Mouse (Mus musculus) MEL (cell line): ENCODE data around the gene 1110059E24Rik. TPM values are rescaled to one million over a fixed set of nuclear protein-coding genes. Genes with fewer than 3 reads are reported as not detected.

Experiments
- DNase-seq: peaks from one replicate; pipeline ENCODE4 v3.0.0; 2011; ENCODE audit warnings: low read depth, low spot score
- H3K27ac ChIP-seq: 2 replicates; pipeline ENCODE4 v1.5.1; 2012; ENCODE audit warnings: low read depth, mild to moderate bottlenecking, control low read depth, low read length, moderate library complexity; ENCODE audit not compliant: control insufficient read depth
- H3K27me3 ChIP-seq, 2 experiments: fragments of 150-350 bp in 1 of 2; sonication (generic) in 1 of 2; 2 replicates each; pipeline ENCODE4 v1.6.1; 2012; ENCODE audit warnings: low read length in 2 of 2, mild to moderate bottlenecking in 2 of 2, improper control_type of control experiment in 1 of 2, moderate library complexity in 1 of 2; ENCODE audit not compliant: insufficient read depth in 2 of 2, control insufficient read depth in 1 of 2
- H3K36me3 ChIP-seq, 2 experiments: 2 replicates each; pipeline ENCODE4 v1.6.1; 2012 to 2014; ENCODE audit warnings: low read length in 2 of 2, improper control_type of control experiment in 1 of 2, inconsistent platforms in 1 of 2, mild to moderate bottlenecking in 1 of 2; ENCODE audit not compliant: insufficient read depth in 2 of 2, control insufficient read depth in 1 of 2
- H3K4me1 ChIP-seq, 2 experiments: fragments of 150-350 bp in 1 of 2; sonication (generic) in 1 of 2; 2 replicates each; pipeline ENCODE4 v1.6.1; 2012; ENCODE audit warnings: low read length in 2 of 2, improper control_type of control experiment in 1 of 2, mild to moderate bottlenecking in 1 of 2; ENCODE audit not compliant: insufficient read depth in 2 of 2, control insufficient read depth in 1 of 2
- H3K4me3 ChIP-seq, 2 experiments: fragments of 150-350 bp in 1 of 2; sonication (generic) in 1 of 2; 2 replicates each; pipeline ENCODE4 v1.5.1; 2012; ENCODE audit warnings: low read depth in 2 of 2, low read length in 2 of 2, mild to moderate bottlenecking in 2 of 2, moderate library complexity in 2 of 2, control low read depth in 1 of 2, improper control_type of control experiment in 1 of 2; ENCODE audit not compliant: control insufficient read depth in 1 of 2, insufficient read depth in 1 of 2
- H3K79me2 ChIP-seq: 2 replicates; pipeline ENCODE4 v1.6.1; 2012; ENCODE audit warnings: mild to moderate bottlenecking, low read length, moderate library complexity; ENCODE audit not compliant: control insufficient read depth, poor library complexity, insufficient read depth
- H3K9ac ChIP-seq: 2 replicates; pipeline ENCODE4 v1.6.1; 2012; ENCODE audit warnings: low read depth, mild to moderate bottlenecking, control low read depth, low read length, moderate library complexity; ENCODE audit not compliant: control insufficient read depth, poor library complexity, severe bottlenecking
- H3K9me3 ChIP-seq: fragments of 150-350 bp; sonication (generic); replicated peaks from 2 replicates; pipeline ENCODE4 v1.6.1; 2012; ENCODE audit warnings: mild to moderate bottlenecking, low read length, improper control_type of control experiment, moderate library complexity; ENCODE audit not compliant: insufficient read depth
- BHLHE40 ChIP-seq: IDR thresholded peaks from 2 replicates; pipeline ENCODE4 v1.6.1; 2012; ENCODE audit warnings: low read depth, mild to moderate bottlenecking, inconsistent platforms, low read length, improper control_type of control experiment, borderline replicate concordance
- CHD1 ChIP-seq: IDR thresholded peaks from 2 replicates; pipeline ENCODE4 v1.6.1; 2012; ENCODE audit warnings: low read depth, mild to moderate bottlenecking, inconsistent platforms, low read length, improper control_type of control experiment
- EP300 ChIP-seq, 2 experiments: IDR thresholded peaks; 2 replicates each; pipeline ENCODE4 v1.6.1; 2011; ENCODE audit warnings: improper control_type of control experiment in 2 of 2, low read length in 2 of 2, low read depth in 1 of 2, mild to moderate bottlenecking in 1 of 2
- ETS1 ChIP-seq: IDR thresholded peaks from 2 replicates; pipeline ENCODE4 v1.6.1; 2012; ENCODE audit warnings: low read depth, mild to moderate bottlenecking, inconsistent platforms, low read length, improper control_type of control experiment, moderate library complexity
- GATA1 ChIP-seq: IDR thresholded peaks from 2 replicates; pipeline ENCODE4 v1.6.1; 2011; ENCODE audit warnings: low read depth, low read length, improper control_type of control experiment
- HCFC1 ChIP-seq: IDR thresholded peaks from 2 replicates; pipeline ENCODE4 v1.6.1; 2012; ENCODE audit warnings: low read depth, mild to moderate bottlenecking, inconsistent platforms, low read length, improper control_type of control experiment, moderate library complexity
- MAX ChIP-seq: IDR thresholded peaks from 2 replicates; pipeline ENCODE4 v1.6.1; 2011; ENCODE audit warnings: low read length, improper control_type of control experiment
- MAZ ChIP-seq: IDR thresholded peaks from 2 replicates; pipeline ENCODE4 v1.6.1; 2012; ENCODE audit warnings: low read depth, mild to moderate bottlenecking, inconsistent platforms, low read length, improper control_type of control experiment
- MEF2A ChIP-seq: IDR thresholded peaks from 2 replicates; pipeline ENCODE4 v1.6.1; 2014; ENCODE audit warnings: low read depth, mild to moderate bottlenecking, inconsistent platforms, low read length, improper control_type of control experiment; ENCODE audit not compliant: poor library complexity, insufficient replicate concordance, severe bottlenecking; ENCODE audit errors: extremely low read depth
- MXI1 ChIP-seq: IDR thresholded peaks from 2 replicates; pipeline ENCODE4 v1.6.1; 2011; ENCODE audit warnings: mild to moderate bottlenecking, low read depth, low read length, improper control_type of control experiment
- MYB ChIP-seq: IDR thresholded peaks from 2 replicates; pipeline ENCODE4 v1.6.1; 2011; ENCODE audit warnings: mild to moderate bottlenecking, low read depth, low read length, improper control_type of control experiment
- RCOR1 ChIP-seq: IDR thresholded peaks from 2 replicates; pipeline ENCODE4 v1.6.1; 2012; ENCODE audit warnings: low read depth, mild to moderate bottlenecking, inconsistent platforms, low read length, improper control_type of control experiment
- SMC3 ChIP-seq: IDR thresholded peaks from 2 replicates; pipeline ENCODE4 v1.6.1; 2011; ENCODE audit warnings: low read depth, low read length, improper control_type of control experiment
- TAL1 ChIP-seq: IDR thresholded peaks from 2 replicates; pipeline ENCODE4 v1.6.1; 2012; ENCODE audit warnings: mild to moderate bottlenecking, inconsistent platforms, low read length, moderate library complexity, mixed read lengths
- TCF12 ChIP-seq: IDR thresholded peaks from 2 replicates; pipeline ENCODE4 v1.6.1; 2014; ENCODE audit warnings: low read depth, mild to moderate bottlenecking, inconsistent platforms, low read length, improper control_type of control experiment, moderate library complexity
- UBTF ChIP-seq: IDR thresholded peaks from 2 replicates; pipeline ENCODE4 v1.6.1; 2012; ENCODE audit warnings: low read depth, mild to moderate bottlenecking, inconsistent platforms, low read length, improper control_type of control experiment, moderate library complexity, borderline replicate concordance; ENCODE audit not compliant: insufficient read depth
- USF1 ChIP-seq: IDR thresholded peaks from 2 replicates; pipeline ENCODE4 v1.6.1; 2014; ENCODE audit warnings: low read depth, mild to moderate bottlenecking, inconsistent platforms, low read length, improper control_type of control experiment, moderate library complexity
- USF2 ChIP-seq, 2 experiments: IDR thresholded peaks; 2 replicates each; pipeline ENCODE4 v1.6.1; 2011 to 2012; ENCODE audit warnings: improper control_type of control experiment in 2 of 2, low read length in 2 of 2, borderline replicate concordance in 1 of 2, inconsistent platforms in 1 of 2, low read depth in 1 of 2, mild to moderate bottlenecking in 1 of 2; ENCODE audit not compliant: insufficient read depth in 1 of 2
- ZKSCAN1 ChIP-seq: IDR thresholded peaks from 2 replicates; pipeline ENCODE4 v1.6.1; 2012; ENCODE audit warnings: low read depth, mild to moderate bottlenecking, inconsistent platforms, low read length, improper control_type of control experiment, moderate library complexity
- ZNF384 ChIP-seq: IDR thresholded peaks from 2 replicates; pipeline ENCODE4 v1.6.1; 2012; ENCODE audit warnings: low read depth, mild to moderate bottlenecking, inconsistent platforms, low read length, improper control_type of control experiment
- polyA plus RNA-seq, 2 experiments: library from polyadenylated mRNA; stranded (reverse) in 1 of 2; unstranded in 1 of 2; fragments of >175 nt in 1 of 2; fragments of >200 nt in 1 of 2; gene quantifications; 2 replicates each; pipeline versions ENCODE4 v1.2.1 to v1.2.4; 2012; ENCODE audit warnings: low replicate concordance in 2 of 2, low read depth in 1 of 2; ENCODE audit not compliant: insufficient read length in 2 of 2, insufficient read depth in 1 of 2, missing spikeins in 1 of 2
- total RNA-seq: library from RNA; depleted of rRNA; stranded (reverse); fragments of 300-350 nt; gene quantifications from 2 replicates; pipeline ENCODE4 v1.2.3, GENCODE M21; 2012

Gene 1110059E24Rik
- total and polyA plus RNA-seq, 3 experiments, result 17.2 to 20.0 TPM; not detected in 1

- DNase-seq, result no peak
- no peak for TF ChIP-seq USF2 (IDR thresholded peaks at IDR 0.05; ENCODE audit: borderline replicate concordance in 1 of 2, insufficient read depth in 1 of 2, low read depth in 1 of 2, low read length in 2 of 2)
- no peak for TF ChIP-seq MYB
- no peak for TF ChIP-seq SMC3
- no peak for TF ChIP-seq HCFC1
- TF ChIP-seq ZKSCAN1, result no peak
- TF ChIP-seq CHD1, result no peak
- TF ChIP-seq MEF2A, result no peak
- no peak for TF ChIP-seq TAL1
- no peak for TF ChIP-seq TCF12
- no peak for TF ChIP-seq BHLHE40
- TF ChIP-seq UBTF, result no peak
- TF ChIP-seq ETS1, result no peak
- no peak for TF ChIP-seq USF1
- TF ChIP-seq EP300 (IDR thresholded peaks at IDR 0.05; ENCODE audit: low read depth in 1 of 2, low read length in 2 of 2), result no peak
- no peak for TF ChIP-seq MAZ
- no peak for TF ChIP-seq MAX
- Histone ChIP-seq H3K27me3 (no peaks in the 10 kb centered on the region), H3K9ac (no peak overlapping the region), H3K79me2 (no peaks in the 10 kb centered on the region), H3K27ac (no peak overlapping the region), H3K4me3 (no peak overlapping the region), H3K36me3 (no peaks in the 10 kb centered on the region), H3K4me1 (no peaks in the 10 kb centered on the region; a peak in 1 of 4 replicates), H3K9me3 (no peaks in the 10 kb centered on the region)
These were observed 103.1 kb downstream of the 1110059E24Rik start for GRCm38 (mm10) chr19:21549713-21550112.

DNA sequence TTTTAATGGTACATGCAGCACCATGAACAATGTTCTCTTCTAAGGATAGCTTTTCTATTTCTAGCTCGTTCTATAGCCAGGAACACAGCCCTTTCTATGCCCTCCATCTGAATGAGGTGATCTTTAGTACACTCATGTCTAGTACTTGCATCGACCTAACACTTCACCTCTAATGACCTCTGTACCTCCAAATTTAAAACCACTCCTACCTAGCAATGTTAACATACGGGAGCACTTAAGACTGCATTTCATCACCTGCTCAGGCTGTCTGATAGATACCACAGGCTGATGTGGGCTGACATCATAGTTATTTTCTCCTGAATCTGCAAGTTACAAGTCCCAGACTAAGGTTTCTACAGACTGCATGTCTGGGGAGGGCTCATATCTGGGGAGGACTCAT lies 103.8 kb downstream of the 1110059E24Rik start:
- Histone ChIP-seq H3K4me1 (no peaks in the 10 kb centered on the region; a peak in 1 of 4 replicates), H3K27me3 (no peaks in the 10 kb centered on the region), H3K27ac (no peak overlapping the region), H3K9me3 (no peaks in the 10 kb centered on the region), H3K36me3 (no peaks in the 10 kb centered on the region), H3K4me3 (no peak overlapping the region), H3K9ac (no peak overlapping the region), H3K79me2 (no peaks in the 10 kb centered on the region)
- no peak for TF ChIP-seq GATA1
- no peak for TF ChIP-seq MXI1
- TF ChIP-seq HCFC1, result no peak
- TF ChIP-seq RCOR1, result no peak
- TF ChIP-seq MAX, result no peak
- TF ChIP-seq UBTF, result no peak
- TF ChIP-seq EP300 (IDR thresholded peaks at IDR 0.05; ENCODE audit: low read depth in 1 of 2, low read length in 2 of 2), result no peak
- TF ChIP-seq ZNF384, result no peak
- DNase-seq, result no peak
